Mouse (Mus musculus): Measurements from ENCODE around the gene Gm3317. TPM values are rescaled to one million over a fixed set of nuclear protein-coding genes. Genes with fewer than 3 reads are reported as not detected.
"Not testable (repeated sequence)": the region's sequence is repeated elsewhere in the genome, so short reads cannot be mapped to it uniquely, and the experiment has no call there.

Gene Gm3317
- not detected for total RNA-seq (2021)

- intact Hi-C loops (cut with DNase I); DNase-seq: not testable (repeated sequence)
Measured at GRCm38 (mm10) chr14:5164235-5164634, at the start of gene Gm3317. TSS of gene Gm3317 (plus strand) at chr14:5164535.

GRCm38 (mm10) chr14:5131219-5131618 is 33.1 kb upstream of the Gm3317 start, which contains the start of gene Gm8279:
TSS of gene Gm8279 (plus strand) at chr14:5131519.
- DNase-seq; intact Hi-C loops (cut with DNase I): not testable (repeated sequence)

GRCm38 (mm10) chr14:5185493-5185892 is 21.2 kb downstream of the Gm3317 start, which contains the start of gene Gm8271:
TSS of gene Gm8271 (plus strand) at chr14:5185793.
- DNase-seq; intact Hi-C loops (cut with DNase I): not testable (repeated sequence)

Other genes starting within 250 kb of the Gm3317 start
- not detected for gene Gm8297, start 180.6 kb upstream of the Gm3317 start, total RNA-seq (2021)
- not detected for gene Gm3298, start 148.6 kb upstream of the Gm3317 start, total RNA-seq (2021)
- not detected for gene 4930555G01Rik, start 113.9 kb upstream of the Gm3317 start, total RNA-seq (2021)
- gene Gm8281, start 93.5 kb upstream of the Gm3317 start, total RNA-seq (2021): under 1 TPM; 0.17 to 0.40 TPM
- not detected for gene Gm8279, start 33.0 kb upstream of the Gm3317 start, total RNA-seq (2021)
- gene Gm8271, start 21.3 kb downstream of the Gm3317 start, total RNA-seq (2021): not detected
- not detected for gene Gm3526, start 96.0 kb downstream of the Gm3317 start, total RNA-seq (2021)
- gene Gm3542, start 170.4 kb downstream of the Gm3317 start, total RNA-seq (2021): not detected
- not detected for gene Gm3500, start 224.5 kb downstream of the Gm3317 start, total RNA-seq (2021)

Measured in heart, postnatal 10 days (tissue).